Mouse (Mus musculus): ENCODE data around the gene Asic5. TPM values are rescaled to one million over a fixed set of nuclear protein-coding genes. Genes with fewer than 3 reads are reported as not detected.
A peak's percentile ranks its signal among the peaks of the same experiment; 100 is the strongest.

Gene Asic5
- total and polyA plus RNA-seq, 3 experiments: not detected

GRCm38 (mm10) chr3:82022421-82022920 lies 40.4 kb downstream of the Asic5 start:
- no peaks in the 10 kb centered on the region for H3K4me1 ChIP-seq (ENCODE audit: insufficient read depth, low read depth, low read length)
- H3K36me3 ChIP-seq (replicated peaks): no peaks in the 10 kb centered on the region
- no peak overlapping the region for H3K4me3 ChIP-seq (ENCODE audit: low read depth, low read length)
- H3K27me3 ChIP-seq (ENCODE audit: insufficient read depth, low read length): no peaks in the 10 kb centered on the region
- ATAC-seq (ENCODE audit: extremely low read depth, insufficient number of reproducible peaks, low FRiP score, poor library complexity, severe bottlenecking): no peak
- H3K9me3 ChIP-seq (replicated peaks): no peaks in the 10 kb centered on the region
- DNase-seq (ENCODE audit: low spot score): no peak
- no peak for TF ChIP-seq TAL1 (conservative IDR thresholded peaks at IDR 0.05; ENCODE audit: low read depth, low read length)
- no peak for TF ChIP-seq CTCF (IDR thresholded peaks at IDR 0.05; ENCODE audit: low read depth, low read length)
- no peak for TF ChIP-seq GATA2 (IDR thresholded peaks at IDR 0.05; ENCODE audit: borderline replicate concordance, low read depth, low read length)
- no peak for TF ChIP-seq GATA1 (IDR thresholded peaks at IDR 0.05; ENCODE audit: borderline replicate concordance, low read length)
- TF ChIP-seq POLR2AphosphoS5 (IDR thresholded peaks at IDR 0.05; ENCODE audit: insufficient replicate concordance, low read depth, low read length): no peak

- Histone ChIP-seq H3K36me3 (replicated peaks) (no peaks in the 10 kb centered on the region), H3K4me1 (ENCODE audit: insufficient read depth, low read depth, low read length) (no peaks in the 10 kb centered on the region), H3K27me3 (ENCODE audit: insufficient read depth, low read length) (no peaks in the 10 kb centered on the region), H3K9me3 (replicated peaks) (no peaks in the 10 kb centered on the region), H3K4me3 (ENCODE audit: low read depth, low read length) (no peak overlapping the region)
- DNase-seq (ENCODE audit: low spot score) (no peak), ATAC-seq (ENCODE audit: extremely low read depth, insufficient number of reproducible peaks, low FRiP score, poor library complexity, severe bottlenecking) (no peak)
- TF ChIP-seq TAL1 (conservative IDR thresholded peaks at IDR 0.05; ENCODE audit: low read depth, low read length) (no peak), POLR2AphosphoS5 (IDR thresholded peaks at IDR 0.05; ENCODE audit: insufficient replicate concordance, low read depth, low read length) (no peak), CTCF (IDR thresholded peaks at IDR 0.05; ENCODE audit: low read depth, low read length) (no peak), GATA1 (IDR thresholded peaks at IDR 0.05; ENCODE audit: borderline replicate concordance, low read length) (no peak), GATA2 (IDR thresholded peaks at IDR 0.05; ENCODE audit: borderline replicate concordance, low read depth, low read length) (no peak)
Measured at GRCm38 (mm10) chr3:82023065-82023464, 41.0 kb downstream of the Asic5 start.

GRCm38 (mm10) chr3:82027286-82027685 lies 45.2 kb downstream of the Asic5 start:
- Histone ChIP-seq H3K4me3 (ENCODE audit: low read depth, low read length) (no peak overlapping the region), H3K4me1 (ENCODE audit: insufficient read depth, low read depth, low read length) (no peaks in the 10 kb centered on the region), H3K27me3 (ENCODE audit: insufficient read depth, low read length) (no peaks in the 10 kb centered on the region), H3K9me3 (replicated peaks) (no peaks in the 10 kb centered on the region), H3K36me3 (replicated peaks) (no peaks in the 10 kb centered on the region)
- ATAC-seq (ENCODE audit: extremely low read depth, insufficient number of reproducible peaks, low FRiP score, poor library complexity, severe bottlenecking): no peak
- no peak for DNase-seq (ENCODE audit: low spot score)
- TF ChIP-seq TAL1 (conservative IDR thresholded peaks at IDR 0.05; ENCODE audit: low read depth, low read length) (no peak), CTCF (IDR thresholded peaks at IDR 0.05; ENCODE audit: low read depth, low read length) (no peak)

GRCm38 (mm10) chr3:82029229-82029628 lies 47.1 kb downstream of the Asic5 start:
- ATAC-seq (ENCODE audit: extremely low read depth, insufficient number of reproducible peaks, low FRiP score, poor library complexity, severe bottlenecking): peak; percentile 40; the same call in 1 of the 2 replicates
- peak; percentile 10 for DNase-seq (ENCODE audit: low spot score)
- no peaks in the 10 kb centered on the region for H3K4me1 ChIP-seq (ENCODE audit: insufficient read depth, low read depth, low read length)
- no peaks in the 10 kb centered on the region for H3K9me3 ChIP-seq (replicated peaks)
- no peaks in the 10 kb centered on the region for H3K36me3 ChIP-seq (replicated peaks)
- no peak overlapping the region for H3K4me3 ChIP-seq (ENCODE audit: low read depth, low read length)
- TF ChIP-seq CTCF (IDR thresholded peaks at IDR 0.05; ENCODE audit: low read depth, low read length) (peak; percentile 52; the same call in 1 of the 2 replicates), TAL1 (conservative IDR thresholded peaks at IDR 0.05; ENCODE audit: low read depth, low read length) (no peak)
- H3K27me3 ChIP-seq (ENCODE audit: insufficient read depth, low read length): no peaks in the 10 kb centered on the region

- Histone ChIP-seq H3K36me3 (replicated peaks) (no peaks in the 10 kb centered on the region), H3K27me3 (ENCODE audit: insufficient read depth, low read length) (no peaks in the 10 kb centered on the region), H3K4me3 (ENCODE audit: low read depth, low read length) (no peak overlapping the region), H3K4me1 (ENCODE audit: insufficient read depth, low read depth, low read length) (no peaks in the 10 kb centered on the region), H3K9me3 (replicated peaks) (no peaks in the 10 kb centered on the region)
- ATAC-seq (ENCODE audit: extremely low read depth, insufficient number of reproducible peaks, low FRiP score, poor library complexity, severe bottlenecking) (0 out of 2 replicates have a peak, but pooled peaks have one; percentile 22), DNase-seq (ENCODE audit: low spot score) (no peak)
- TF ChIP-seq TAL1 (conservative IDR thresholded peaks at IDR 0.05; ENCODE audit: low read depth, low read length) (no peak), GATA2 (IDR thresholded peaks at IDR 0.05; ENCODE audit: borderline replicate concordance, low read depth, low read length) (no peak), POLR2AphosphoS5 (IDR thresholded peaks at IDR 0.05; ENCODE audit: insufficient replicate concordance, low read depth, low read length) (no peak), CTCF (IDR thresholded peaks at IDR 0.05; ENCODE audit: low read depth, low read length) (no peak), GATA1 (IDR thresholded peaks at IDR 0.05; ENCODE audit: borderline replicate concordance, low read length) (no peak)
Measured at GRCm38 (mm10) chr3:82030008-82030748, 48.1 kb downstream of the Asic5 start.

- no peaks in the 10 kb centered on the region for H3K4me1 ChIP-seq (ENCODE audit: insufficient read depth, low read depth, low read length)
- no peak for TF ChIP-seq CTCF (IDR thresholded peaks at IDR 0.05; ENCODE audit: low read depth, low read length)
- TF ChIP-seq GATA2 (IDR thresholded peaks at IDR 0.05; ENCODE audit: borderline replicate concordance, low read depth, low read length): no peak
- no peak for TF ChIP-seq TAL1 (conservative IDR thresholded peaks at IDR 0.05; ENCODE audit: low read depth, low read length)
- no peak for TF ChIP-seq GATA1 (IDR thresholded peaks at IDR 0.05; ENCODE audit: borderline replicate concordance, low read length)
- TF ChIP-seq POLR2AphosphoS5 (IDR thresholded peaks at IDR 0.05; ENCODE audit: insufficient replicate concordance, low read depth, low read length): no peak
- H3K4me3 ChIP-seq (ENCODE audit: low read depth, low read length): no peak overlapping the region
- no peak for DNase-seq (ENCODE audit: low spot score)
- no peaks in the 10 kb centered on the region for H3K36me3 ChIP-seq (replicated peaks)
- H3K27me3 ChIP-seq (ENCODE audit: insufficient read depth, low read length): no peaks in the 10 kb centered on the region
- no peak for ATAC-seq (ENCODE audit: extremely low read depth, insufficient number of reproducible peaks, low FRiP score, poor library complexity, severe bottlenecking)
- no peaks in the 10 kb centered on the region for H3K9me3 ChIP-seq (replicated peaks)
Measured at GRCm38 (mm10) chr3:82036262-82037044, 54.4 kb downstream of the Asic5 start.
